Mouse (Mus musculus): ENCODE measurements around the gene Olfr318.
"Not testable (repeated sequence)": the region's sequence is repeated elsewhere in the genome, so short reads cannot be mapped to it uniquely, and the experiment has no call there.

GRCm38 (mm10) chr11:58727896-58728650, 4.3 kb upstream of the Olfr318 start:
- not testable (repeated sequence) for TF ChIP-seq POLR2A (IDR thresholded peaks at IDR 0.05; ENCODE audit: borderline replicate concordance, insufficient read depth, low read length); CTCF (IDR thresholded peaks at IDR 0.05; ENCODE audit: borderline replicate concordance, insufficient read depth, low read depth, low read length)
